Mouse (Mus musculus) lung, postnatal 0 days (tissue): Measurements from ENCODE around the gene Cyp2c66.
"Not testable (repeated sequence)": the region's sequence is repeated elsewhere in the genome, so short reads cannot be mapped to it uniquely, and the experiment has no call there.

ENCODE experiments used
- CTCF ChIP-seq: IDR thresholded peaks from 2 replicates; pipeline ENCODE4 v1.5.1; 2016; ENCODE audit warnings: antibody characterized with exemption, mild to moderate bottlenecking
- EP300 ChIP-seq: IDR thresholded peaks from 2 replicates; pipeline ENCODE4 v1.6.1; 2016; ENCODE audit warnings: antibody characterized with exemption, mild to moderate bottlenecking, control low read depth

- not testable (repeated sequence) for TF ChIP-seq CTCF, EP300
These were observed 43.1 kb downstream of the Cyp2c66 start for GRCm38 (mm10) chr19:39156836-39157235.
